Mouse (Mus musculus) right cerebral cortex, postnatal 14 days (tissue): ENCODE data around the gene Gm37240.
A peak's percentile ranks its signal among the peaks of the same experiment; 100 is the strongest.
"Not testable (repeated sequence)": the region's sequence is repeated elsewhere in the genome, so short reads cannot be mapped to it uniquely, and the experiment has no call there.

Experiments used
- DNase-seq: peaks from one replicate; pipeline ENCODE4 v3.0.0; 2022

Gm37240 gene

DNA sequence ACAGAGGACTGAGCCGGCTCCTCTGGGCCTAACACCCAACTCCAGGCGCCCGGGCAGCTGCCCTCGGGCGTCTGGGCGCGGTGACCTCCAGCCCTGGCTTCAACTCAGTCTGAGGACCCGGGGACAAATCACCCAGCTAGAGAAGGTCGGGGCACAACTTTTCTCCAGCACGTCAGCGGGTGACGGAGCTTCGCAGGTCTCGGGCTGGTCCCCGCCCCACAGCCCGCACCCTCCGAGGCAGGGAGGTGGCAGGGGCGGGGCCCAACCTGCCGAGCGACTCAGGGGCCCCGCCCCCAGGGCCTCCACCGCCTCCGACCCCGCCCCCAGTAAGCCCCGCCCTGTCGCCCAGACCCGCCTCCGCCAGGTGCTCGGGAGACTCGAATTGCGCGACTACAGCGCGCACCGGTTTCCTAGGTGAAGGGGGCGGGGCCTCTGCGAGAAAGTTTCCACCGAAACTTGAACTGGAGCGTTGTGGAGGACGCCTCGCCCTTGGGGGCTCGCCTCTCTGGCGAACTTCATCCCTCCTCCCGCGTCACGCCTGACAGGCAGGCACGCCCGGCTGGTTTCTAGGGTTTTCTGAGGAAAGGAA, at the start of gene Gm37240, which contains the start of gene Glt28d2:
Gm37240 (minus strand) TSS at position 280 of the 589 bp plus-strand sequence.
Glt28d2 (minus strand) TSS at position 278 of the 589 bp plus-strand sequence.
- DNase-seq = peak; percentile 60

DNA sequence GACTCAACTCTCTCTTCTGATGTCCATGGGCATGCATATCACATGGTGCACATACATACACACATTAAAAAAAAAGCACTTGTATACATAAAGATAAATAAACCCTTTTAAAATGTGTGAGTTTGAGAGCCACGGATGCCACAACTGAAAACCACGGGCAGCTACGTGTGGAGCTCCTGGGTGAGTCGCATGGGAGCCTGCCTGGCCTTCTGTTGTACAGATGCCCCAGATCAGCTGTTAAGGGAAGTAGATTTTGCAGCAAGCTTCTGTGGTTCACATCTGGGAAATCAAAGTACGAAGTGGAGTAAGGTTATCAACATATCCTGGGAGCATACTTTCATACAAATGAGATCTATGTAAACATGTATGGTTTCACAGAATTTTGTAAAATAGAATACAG, 46.3 kb upstream of the Gm37240 start:
- no peak for DNase-seq

DNA sequence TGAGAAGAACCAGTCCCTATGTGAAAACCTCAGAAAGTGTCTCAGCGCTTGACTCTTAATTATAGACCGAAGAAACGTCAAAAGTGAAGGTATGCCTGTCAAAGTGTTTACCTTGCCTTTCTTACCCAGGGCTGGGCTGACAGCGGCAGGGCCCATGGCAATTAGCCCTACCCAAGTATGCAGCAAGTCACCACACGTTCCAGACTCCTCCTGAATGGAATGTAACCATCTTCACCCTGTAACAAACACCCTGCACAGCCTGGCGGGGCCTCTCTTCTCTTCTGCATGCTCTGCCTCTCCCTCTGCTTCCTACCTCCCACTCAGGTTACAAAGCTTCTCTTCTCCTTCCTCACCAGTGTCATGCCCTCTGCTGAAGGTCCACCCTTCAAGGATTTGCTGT, 44.5 kb upstream of the Gm37240 start:
- DNase-seq = no peak

GRCm38 (mm10) chr3:85930671-85931255, 43.4 kb upstream of the Gm37240 start:
- DNase-seq = no peak

GRCm38 (mm10) chr3:85929711-85930110, 42.4 kb upstream of the Gm37240 start:
- DNase-seq = no peak

DNA sequence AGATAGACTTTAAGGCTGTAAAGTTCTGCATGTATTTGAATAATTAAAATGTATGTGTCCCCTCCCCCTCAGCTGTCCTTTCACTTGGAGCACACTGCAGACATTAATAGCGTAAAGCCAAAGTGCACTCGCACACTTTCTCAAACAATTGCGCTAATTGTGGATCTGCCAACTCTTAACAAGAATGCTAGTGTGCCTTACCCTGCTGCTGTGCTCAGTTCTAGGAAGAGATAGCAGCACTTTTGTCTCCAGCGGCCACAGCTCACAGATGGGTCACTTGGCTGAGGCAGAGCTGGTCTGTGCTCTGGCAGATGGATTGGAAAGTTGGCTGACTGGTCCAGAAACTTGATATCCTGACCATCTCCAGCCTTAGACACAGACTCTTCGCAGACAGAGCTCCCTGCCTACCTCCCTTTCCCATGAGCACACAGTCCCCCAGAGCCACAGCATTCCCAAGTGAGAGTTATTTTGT, 40.9 kb upstream of the Gm37240 start:
- DNase-seq = no peak

GRCm38 (mm10) chr3:85927296-85927695, 40.0 kb upstream of the Gm37240 start:
- DNase-seq = no peak

GRCm38 (mm10) chr3:85923954-85924945, 36.9 kb upstream of the Gm37240 start:
- DNase-seq = peak; percentile 93

DNA sequence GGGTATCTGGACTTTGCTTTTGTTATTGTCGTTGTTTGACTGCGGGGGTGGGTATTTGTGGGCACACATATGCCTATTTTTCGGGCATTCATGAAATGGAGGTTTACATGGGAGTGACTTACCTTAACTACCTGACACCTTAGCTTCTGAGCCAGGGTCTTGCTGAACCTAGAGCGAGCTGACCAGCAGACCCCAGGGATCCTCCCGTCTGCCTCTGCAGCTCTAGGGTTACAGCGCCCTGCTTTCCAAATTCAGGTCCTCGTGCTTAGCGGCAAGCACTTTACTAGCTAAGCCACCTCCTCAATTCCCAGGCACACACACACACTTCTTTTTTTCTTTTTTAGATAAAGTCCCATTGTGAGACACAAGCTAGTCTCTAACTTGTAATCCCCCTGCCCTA, 36.0 kb upstream of the Gm37240 start:
- no peak for DNase-seq

DNA sequence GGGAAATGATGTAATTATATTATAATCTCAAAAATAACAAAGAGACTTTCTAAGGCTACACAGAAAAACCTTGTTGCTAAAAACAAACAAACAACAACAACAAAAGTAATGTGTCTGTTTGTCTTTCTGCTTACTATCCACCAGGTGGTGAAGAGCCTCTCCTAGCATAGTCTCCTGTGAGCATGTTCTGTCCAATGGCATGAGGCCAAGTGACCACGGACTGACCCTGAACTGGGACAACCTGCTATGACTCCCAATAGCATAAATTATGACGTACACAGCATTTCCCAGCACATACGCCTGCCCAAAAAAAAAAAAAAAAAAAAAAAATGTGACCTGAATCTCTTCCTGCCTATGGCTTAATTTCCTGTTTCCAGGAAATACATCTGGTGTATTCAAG, 35.0 kb upstream of the Gm37240 start:
- DNase-seq = no peak

GRCm38 (mm10) chr3:85920671-85921070, 33.4 kb upstream of the Gm37240 start:
- not testable (repeated sequence) for DNase-seq

DNA sequence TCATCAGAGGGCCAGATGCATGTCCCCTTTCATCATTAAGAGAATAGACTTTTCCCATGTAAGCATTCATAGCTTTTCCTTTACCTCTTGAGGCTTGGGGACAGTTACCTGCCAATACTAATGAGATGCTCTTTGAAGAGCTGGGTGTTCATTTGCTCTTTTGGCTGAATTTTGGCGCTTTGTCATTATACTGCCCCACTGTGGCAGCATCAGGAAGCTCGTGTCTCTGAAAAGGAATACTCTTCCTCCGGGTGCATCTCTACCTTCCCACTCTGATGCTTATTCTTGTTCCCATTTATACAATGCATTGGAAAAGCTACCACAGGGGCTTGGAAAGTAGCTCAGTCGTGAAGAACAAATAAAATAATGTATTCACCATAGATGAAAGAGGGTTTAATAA, 30.3 kb upstream of the Gm37240 start:
- peak; percentile 22 for DNase-seq

DNA sequence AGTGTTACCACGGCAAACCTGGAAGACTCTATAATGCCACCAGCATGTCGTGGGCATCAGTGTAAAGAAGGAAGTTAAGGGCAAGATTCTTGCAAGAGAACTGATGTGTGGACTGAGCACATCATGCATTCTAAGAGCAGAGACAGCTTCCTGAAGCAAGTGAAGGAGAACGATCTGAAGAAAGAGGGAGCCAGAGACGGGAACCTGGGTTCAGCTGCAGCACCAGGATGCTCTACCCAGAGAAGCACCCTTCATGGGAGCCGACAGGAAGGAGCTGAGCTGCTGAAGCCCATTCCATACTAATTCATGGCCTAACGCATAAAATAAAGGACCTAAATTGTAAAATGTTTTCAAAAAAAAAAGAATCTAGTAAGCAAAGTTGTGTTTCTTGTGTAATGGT, 27.5 kb upstream of the Gm37240 start:
- no peak for DNase-seq

DNA sequence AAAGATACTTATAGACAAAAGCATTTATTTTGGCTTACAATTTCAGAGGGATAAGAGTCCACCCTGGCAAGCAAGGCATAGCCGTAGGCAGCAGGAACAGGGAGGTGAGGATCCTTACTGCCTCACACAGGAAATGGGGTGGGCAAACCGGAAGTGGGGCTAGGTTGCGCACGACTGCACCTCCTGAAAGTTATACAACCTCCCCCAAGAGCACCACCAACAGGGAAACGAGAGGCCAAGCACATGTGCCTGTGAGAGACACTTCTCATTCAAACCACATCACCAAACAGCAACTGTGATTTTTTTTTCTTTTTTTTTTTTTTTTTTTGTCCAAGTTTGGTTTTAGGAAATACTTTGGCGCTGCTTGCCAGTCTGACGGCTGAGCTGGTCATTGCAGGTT, 19.8 kb upstream of the Gm37240 start:
- no peak for DNase-seq

- DNase-seq = no peak
Observed at GRCm38 (mm10) chr3:85904371-85904770, 17.1 kb upstream of the Gm37240 start.

DNA sequence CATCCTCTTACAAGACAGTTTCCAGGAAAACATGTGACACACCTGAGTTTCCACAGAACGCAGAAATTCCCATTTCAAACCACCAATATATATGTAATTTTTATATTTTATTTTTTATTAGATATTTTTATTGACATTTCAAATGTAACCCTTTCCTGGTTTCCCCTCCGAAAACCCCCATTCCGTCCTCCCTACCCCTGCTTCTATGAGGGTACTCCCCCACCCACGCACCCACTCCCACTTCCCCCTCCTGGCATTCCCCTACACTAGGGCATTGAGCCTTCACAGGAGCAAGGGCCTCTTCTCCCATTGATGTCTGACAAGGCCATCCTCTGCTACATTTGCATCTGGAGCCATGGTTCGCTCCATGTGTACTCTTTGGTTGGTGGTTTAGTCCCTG, 7.7 kb upstream of the Gm37240 start:
- no peak for DNase-seq

- DNase-seq = no peak
Observed at GRCm38 (mm10) chr3:85891571-85891970, 4.3 kb upstream of the Gm37240 start.

DNA sequence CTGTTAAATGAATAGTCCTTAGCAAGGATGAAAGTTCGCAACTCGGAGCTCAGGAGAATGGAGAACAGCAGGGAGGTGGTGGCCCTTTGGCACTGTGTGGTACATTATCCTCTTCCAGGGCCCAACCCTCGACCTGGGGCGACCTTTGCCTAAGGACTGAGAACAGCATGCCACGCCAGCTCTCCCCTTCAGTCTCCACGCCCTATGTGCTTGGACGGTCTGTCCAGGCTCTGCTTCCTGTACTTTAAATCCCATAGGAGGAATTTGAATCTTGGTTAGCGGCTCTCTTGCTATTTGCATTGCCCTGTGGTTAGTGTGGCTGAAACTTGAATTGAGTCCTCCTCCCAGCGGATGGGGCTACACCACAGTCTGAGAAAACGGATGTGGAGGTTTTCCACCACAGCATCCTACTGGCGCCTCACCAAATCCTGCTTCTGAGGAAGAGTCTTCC, 928 bp upstream of the Gm37240 start:
- peak; percentile 18 for DNase-seq

DNA sequence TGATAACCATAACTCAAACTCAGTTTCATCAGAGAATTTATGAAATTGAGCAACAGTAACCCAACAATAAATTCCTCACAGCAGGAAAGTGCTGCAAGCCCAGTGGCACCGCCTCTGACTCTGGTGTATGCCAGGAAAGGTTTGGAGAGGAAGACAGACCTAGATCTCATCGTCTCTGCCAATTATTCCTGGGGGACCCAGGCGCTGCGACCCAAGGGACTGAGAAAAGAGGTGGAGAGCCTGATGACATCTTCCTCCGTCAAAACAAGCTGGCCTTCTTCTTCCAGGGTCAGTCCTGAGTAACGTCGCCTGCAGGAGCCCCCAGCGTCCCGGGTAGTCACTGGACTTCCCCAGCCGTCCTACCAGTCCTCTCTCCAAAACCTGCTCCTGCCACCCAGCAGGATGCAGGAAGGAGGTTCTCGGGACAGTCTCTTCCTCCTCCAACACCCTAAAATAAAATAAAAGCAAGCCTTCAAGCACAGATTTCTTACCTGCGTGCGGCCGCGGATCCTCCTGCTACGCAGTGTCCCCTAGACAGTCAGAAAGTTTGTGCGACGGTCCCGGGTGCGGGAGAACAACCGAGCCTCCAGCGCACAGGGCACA, 581 bp downstream of the Gm37240 start:
- DNase-seq = no peak

DNA sequence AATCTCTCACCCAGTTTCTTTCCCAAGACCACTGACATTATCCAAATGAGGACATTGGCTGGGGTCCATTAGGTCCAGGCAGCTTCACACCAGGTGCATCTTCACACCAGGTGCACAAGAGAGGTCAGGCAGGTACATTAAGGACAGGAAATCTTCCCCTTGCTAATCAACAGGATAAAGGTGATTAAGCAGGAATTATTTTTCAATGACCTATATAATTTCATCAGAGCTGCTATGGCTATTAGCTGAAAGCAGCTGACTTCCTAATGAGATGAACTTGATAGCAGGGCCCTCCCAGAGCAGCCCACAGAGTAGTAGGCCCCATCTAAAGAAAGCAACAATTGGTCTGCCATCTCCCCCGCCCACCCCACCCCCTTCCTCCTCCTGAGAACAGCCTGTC, 1.4 kb downstream of the Gm37240 start:
- DNase-seq = no peak

DNA sequence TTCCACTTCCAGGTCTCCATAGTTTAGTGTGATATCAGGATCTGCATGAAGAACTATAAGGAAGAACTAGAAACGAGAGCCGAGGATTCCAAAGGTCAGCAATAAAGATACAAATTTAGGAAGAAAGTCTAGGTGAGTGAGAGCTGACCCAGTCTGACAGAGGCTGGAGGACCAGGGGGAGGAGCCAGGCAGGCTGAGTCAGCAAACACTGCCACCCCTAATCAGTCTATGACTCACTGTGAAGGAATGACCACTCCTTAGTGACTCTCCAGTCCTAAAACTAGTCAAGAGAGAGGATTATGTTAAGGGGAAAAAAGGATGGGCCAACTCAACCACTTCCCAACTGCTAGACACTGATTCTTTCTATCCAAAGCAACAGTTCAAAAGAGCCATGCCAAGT, 6.6 kb downstream of the Gm37240 start:
- no peak for DNase-seq

- DNase-seq = no peak
Observed at GRCm38 (mm10) chr3:85880068-85880467, 7.2 kb downstream of the Gm37240 start.

DNA sequence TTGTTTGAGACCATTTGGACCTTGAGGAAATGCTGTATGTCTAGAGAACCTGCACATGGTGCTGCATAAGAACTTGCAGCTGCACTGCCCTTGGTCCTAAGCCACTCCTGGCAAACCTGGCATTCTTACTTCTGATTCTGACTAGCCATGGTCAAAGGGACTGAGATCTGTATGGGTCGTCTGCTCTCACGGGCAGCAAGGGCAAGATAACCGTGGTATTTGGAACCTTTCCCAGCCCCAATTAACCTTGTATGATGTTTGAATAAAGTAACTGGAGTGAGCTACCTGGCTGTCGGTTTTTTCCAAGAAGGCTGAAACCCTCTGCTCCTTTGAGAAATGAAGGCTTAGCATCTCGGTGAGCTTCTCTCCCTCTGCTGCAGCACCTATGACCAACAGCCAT, 8.4 kb downstream of the Gm37240 start:
- DNase-seq = no peak
